Mouse (Mus musculus) heart, embryonic 13.5 days (tissue): ENCODE results near the gene Stx7. TPM values are rescaled to one million over a fixed set of nuclear protein-coding genes. Genes with fewer than 3 reads are reported as not detected.
"Not testable (repeated sequence)": the region's sequence is repeated elsewhere in the genome, so short reads cannot be mapped to it uniquely, and the experiment has no call there.

Experiments
- ATAC-seq: fragments of 200-750 bp; cut with Nextera tagmentation; 2 replicates; pipeline ENCODE4 v1.8.0; 2017; ENCODE audit warnings: moderate TSS enrichment; ENCODE audit not compliant: insufficient number of reproducible peaks, low FRiP score, low TSS enrichment; ENCODE audit errors: extremely low read depth
- H3K27ac ChIP-seq: fragments of 300-500 bp; sonication (generic); replicated peaks from 2 replicates; pipeline ENCODE4 v1.5.1; 2015; ENCODE audit warnings: moderate library complexity, mild to moderate bottlenecking, inconsistent platforms
- H3K27me3 ChIP-seq: fragments of 300-500 bp; sonication (generic); replicated peaks from 2 replicates; pipeline ENCODE4 v1.6.1; 2015; ENCODE audit warnings: mild to moderate bottlenecking, inconsistent platforms
- H3K36me3 ChIP-seq: fragments of 300-500 bp; sonication (generic); 2 replicates; pipeline ENCODE4 v1.6.1; 2015; ENCODE audit warnings: mild to moderate bottlenecking, inconsistent platforms
- H3K4me1 ChIP-seq: fragments of 300-500 bp; sonication (generic); 2 replicates; pipeline ENCODE4 v1.6.1; 2015; ENCODE audit warnings: inconsistent platforms
- H3K4me2 ChIP-seq: fragments of 300-500 bp; sonication (generic); 2 replicates; pipeline ENCODE4 v1.6.1; 2015; ENCODE audit warnings: inconsistent platforms, mild to moderate bottlenecking, moderate library complexity
- H3K4me3 ChIP-seq: fragments of 300-500 bp; sonication (generic); 2 replicates; pipeline ENCODE4 v1.5.1; 2015; ENCODE audit warnings: moderate library complexity, mild to moderate bottlenecking, inconsistent platforms
- H3K9ac ChIP-seq: fragments of 300-500 bp; sonication (generic); 2 replicates; pipeline ENCODE4 v1.6.1; 2015; ENCODE audit warnings: inconsistent platforms, mild to moderate bottlenecking, moderate library complexity
- H3K9me3 ChIP-seq: fragments of 300-500 bp; sonication (generic); 2 replicates; pipeline ENCODE4 v1.6.1; 2016; ENCODE audit warnings: inconsistent platforms
- whole genome bisulfite sequencing: fragments of 180-500 bp; shearing (Covaris S2); methylation state at CpG from one replicate; pipeline ENCODE4 v1.1.7; 2015; ENCODE audit warnings: mixed read lengths; 5-methylcytosine and 5-hydroxymethylcytosine counted together
- polyA plus RNA-seq: library from polyadenylated mRNA; unstranded; fragments of >200 nt; fragmentation: Nextera tagmentation; extraction: Ambion mirVana; gene quantifications from 2 replicates; pipeline ENCODE4 v1.2.1, GENCODE M21; 2015

The Stx7 gene
- polyA plus RNA-seq, result 74.9 and 82.6 TPM in 2 replicates

GRCm38 (mm10) chr10:24149135-24149781 is at the start of gene Stx7:
TSS of gene Stx7 (plus strand) at chr10:24149302.
- peak within 1 kb of the TSS; percentile 82 for H3K4me3 ChIP-seq
- peak; percentile 92 for ATAC-seq
- H3K4me2 ChIP-seq, result peak within 1 kb of the TSS; percentile 77
- H3K27ac ChIP-seq, result peak within 1 kb of the TSS; percentile 82
- no peaks in the 10 kb centered on the region for H3K9me3 ChIP-seq
- peak within 1 kb of the TSS; percentile 90 for H3K9ac ChIP-seq
- H3K4me1 ChIP-seq, result peaks cover 30% of the 10 kb centered on the region
- H3K27me3 ChIP-seq, result no peaks in the 10 kb centered on the region
- 0% methylated on average over 44 of the region's 45 CpGs for whole genome bisulfite sequencing
- H3K36me3 ChIP-seq, result peaks cover 11% of the 10 kb centered on the region; the same call in 1 of the 2 replicates

GRCm38 (mm10) chr10:24101812-24102211 is 47.3 kb upstream of the Stx7 start, which contains the start of gene Taar8c:
TSS of gene Taar8c (minus strand) at chr10:24101912.
- H3K4me1 ChIP-seq, H3K36me3 ChIP-seq, H3K4me2 ChIP-seq, H3K9me3 ChIP-seq, H3K4me3 ChIP-seq, H3K9ac ChIP-seq, H3K27me3 ChIP-seq, ATAC-seq, H3K27ac ChIP-seq: not testable (repeated sequence)
- WGBS, result 68% methylated on average over 1 of the region's 3 CpGs

- H3K4me1 ChIP-seq, H3K9me3 ChIP-seq, H3K27ac ChIP-seq, H3K4me3 ChIP-seq, ATAC-seq, H3K9ac ChIP-seq, H3K27me3 ChIP-seq, H3K4me2 ChIP-seq, H3K36me3 ChIP-seq: not testable (repeated sequence)
- WGBS, result 39% methylated on average over 1 of the region's 1 CpGs
Observed at GRCm38 (mm10) chr10:24103299-24103698, 45.8 kb upstream of the Stx7 start.

GRCm38 (mm10) chr10:24107747-24108146 is 41.4 kb upstream of the Stx7 start:
- no peak overlapping the region for H3K27ac ChIP-seq
- no peaks in the 10 kb centered on the region for H3K36me3 ChIP-seq
- no peaks in the 10 kb centered on the region for H3K27me3 ChIP-seq
- H3K4me3 ChIP-seq, result no peak overlapping the region
- no peaks in the 10 kb centered on the region for H3K4me1 ChIP-seq
- 61% methylated on average over 5 of the region's 5 CpGs for WGBS
- H3K9ac ChIP-seq, result no peak overlapping the region
- no peak for ATAC-seq
- H3K4me2 ChIP-seq, result no peak overlapping the region
- no peaks in the 10 kb centered on the region for H3K9me3 ChIP-seq

- Histone ChIP-seq H3K27ac (no peak overlapping the region), H3K9me3 (no peaks in the 10 kb centered on the region), H3K4me2 (no peak overlapping the region), H3K36me3 (no peaks in the 10 kb centered on the region), H3K4me3 (no peak overlapping the region), H3K27me3 (no peaks in the 10 kb centered on the region), H3K9ac (no peak overlapping the region), H3K4me1 (no peaks in the 10 kb centered on the region)
- no peak for ATAC-seq
- 67% methylated on average over 3 of the region's 3 CpGs for WGBS
Observed at GRCm38 (mm10) chr10:24108236-24108635, 40.9 kb upstream of the Stx7 start.

- H3K4me3 ChIP-seq, H3K36me3 ChIP-seq, H3K4me2 ChIP-seq, H3K9ac ChIP-seq, H3K9me3 ChIP-seq, H3K27me3 ChIP-seq, H3K27ac ChIP-seq, ATAC-seq, H3K4me1 ChIP-seq: not testable (repeated sequence)
- WGBS, result 76% methylated on average over 8 of the region's 8 CpGs
Observed at GRCm38 (mm10) chr10:24109434-24109833, 39.7 kb upstream of the Stx7 start, which contains the start of gene Taar9. TSS of gene Taar9 (minus strand) at chr10:24109534.

- no peak overlapping the region for H3K4me3 ChIP-seq
- no peaks in the 10 kb centered on the region for H3K36me3 ChIP-seq
- WGBS, result 41% methylated on average over 6 of the region's 6 CpGs
- ATAC-seq, result no peak
- peaks cover 14% of the 10 kb centered on the region; the same call in 1 of the 2 replicates for H3K9me3 ChIP-seq
- no peak overlapping the region for H3K4me2 ChIP-seq
- no peak overlapping the region for H3K27ac ChIP-seq
- H3K27me3 ChIP-seq, result no peaks in the 10 kb centered on the region
- no peak overlapping the region for H3K9ac ChIP-seq
- H3K4me1 ChIP-seq, result no peaks in the 10 kb centered on the region
Observed at GRCm38 (mm10) chr10:24111116-24111778, 37.9 kb upstream of the Stx7 start.

GRCm38 (mm10) chr10:24131451-24132262 is 17.4 kb upstream of the Stx7 start:
- Histone ChIP-seq H3K4me1 (peaks cover 20% of the 10 kb centered on the region), H3K4me2 (peak overlapping the region; percentile 60), H3K9ac (peak overlapping the region; percentile 71), H3K27me3 (no peaks in the 10 kb centered on the region), H3K27ac (no peak overlapping the region), H3K36me3 (no peaks in the 10 kb centered on the region), H3K9me3 (no peaks in the 10 kb centered on the region), H3K4me3 (peak overlapping the region; percentile 45)
- no peak for ATAC-seq
- WGBS, result 21% methylated on average over 9 of the region's 9 CpGs

GRCm38 (mm10) chr10:24132273-24132672 is 16.8 kb upstream of the Stx7 start:
- 0 out of 2 replicates have a peak overlapping the region, but pooled peaks have one; percentile 20 for H3K27ac ChIP-seq
- H3K4me3 ChIP-seq, result no peak overlapping the region
- no peaks in the 10 kb centered on the region for H3K9me3 ChIP-seq
- H3K4me1 ChIP-seq, result peaks cover 20% of the 10 kb centered on the region
- ATAC-seq, result no peak
- H3K4me2 ChIP-seq, result peak overlapping the region; percentile 60
- peak overlapping the region; percentile 71; the same call in 1 of the 2 replicates for H3K9ac ChIP-seq
- no peaks in the 10 kb centered on the region for H3K36me3 ChIP-seq
- no peaks in the 10 kb centered on the region for H3K27me3 ChIP-seq
- WGBS, result 15% methylated on average over 5 of the region's 5 CpGs

- no peak overlapping the region for H3K27ac ChIP-seq
- H3K4me1 ChIP-seq, result peaks cover 20% of the 10 kb centered on the region
- no peak overlapping the region for H3K4me2 ChIP-seq
- H3K9me3 ChIP-seq, result no peaks in the 10 kb centered on the region
- no peak overlapping the region for H3K4me3 ChIP-seq
- H3K9ac ChIP-seq, result no peak overlapping the region
- no peaks in the 10 kb centered on the region for H3K36me3 ChIP-seq
- ATAC-seq, result no peak
- 14% methylated on average over 2 of the region's 2 CpGs for WGBS
- H3K27me3 ChIP-seq, result no peaks in the 10 kb centered on the region
Observed at GRCm38 (mm10) chr10:24133132-24133531, 16.0 kb upstream of the Stx7 start.

- no peaks in the 10 kb centered on the region for H3K9me3 ChIP-seq
- H3K36me3 ChIP-seq, result no peaks in the 10 kb centered on the region
- 35% methylated on average over 7 of the region's 7 CpGs for WGBS
- no peak overlapping the region for H3K9ac ChIP-seq
- H3K4me2 ChIP-seq, result no peak overlapping the region
- no peak for ATAC-seq
- no peak overlapping the region for H3K4me3 ChIP-seq
- H3K27me3 ChIP-seq, result no peaks in the 10 kb centered on the region
- peaks cover 20% of the 10 kb centered on the region for H3K4me1 ChIP-seq
- no peak overlapping the region for H3K27ac ChIP-seq
Observed at GRCm38 (mm10) chr10:24134071-24134645, 14.9 kb upstream of the Stx7 start.
